Mouse (Mus musculus) stomach, embryonic 15.5 days (tissue): Measurements from ENCODE around the gene Insig2. TPM values are rescaled to one million over a fixed set of nuclear protein-coding genes. Genes with fewer than 3 reads are reported as not detected.

Source experiments
- ATAC-seq: fragments of 200-750 bp; cut with Nextera tagmentation; 2 replicates; pipeline ENCODE4 v1.8.0; 2017; ENCODE audit warnings: low read depth, moderate number of reproducible peaks, moderate TSS enrichment; ENCODE audit not compliant: insufficient read depth, low FRiP score
- H3K27ac ChIP-seq: fragments of 300-500 bp; sonication (generic); 2 replicates; pipeline ENCODE4 v1.5.1; 2015; ENCODE audit warnings: mild to moderate bottlenecking, inconsistent platforms
- H3K27me3 ChIP-seq: fragments of 300-500 bp; sonication (generic); replicated peaks from 2 replicates; pipeline ENCODE4 v1.6.1; 2015; ENCODE audit warnings: inconsistent platforms
- H3K36me3 ChIP-seq: fragments of 300-500 bp; sonication (generic); 2 replicates; pipeline ENCODE4 v1.6.1; 2015; ENCODE audit warnings: inconsistent platforms
- H3K4me1 ChIP-seq: fragments of 300-500 bp; sonication (generic); 2 replicates; pipeline ENCODE4 v1.6.1; 2015; ENCODE audit warnings: inconsistent platforms
- H3K4me2 ChIP-seq: fragments of 300-500 bp; sonication (generic); 2 replicates; pipeline ENCODE4 v1.6.1; 2015; ENCODE audit warnings: mild to moderate bottlenecking, inconsistent platforms
- H3K4me3 ChIP-seq: fragments of 300-500 bp; sonication (generic); replicated peaks from 2 replicates; pipeline ENCODE4 v1.5.1; 2015; ENCODE audit warnings: inconsistent platforms
- H3K9ac ChIP-seq: fragments of 300-500 bp; sonication (generic); 2 replicates; pipeline ENCODE4 v1.6.1; 2015; ENCODE audit warnings: inconsistent platforms
- H3K9me3 ChIP-seq: fragments of 300-500 bp; sonication (generic); 2 replicates; pipeline ENCODE4 v1.6.1; 2016; ENCODE audit warnings: inconsistent platforms
- WGBS: fragments of 180-500 bp; shearing (Covaris S2); methylation state at CpG from one replicate; pipeline ENCODE4 v1.1.7; 2015; 5-methylcytosine and 5-hydroxymethylcytosine counted together
- polyA plus RNA-seq: library from polyadenylated mRNA; unstranded; fragments of >200 nt; fragmentation: Nextera tagmentation; extraction: Ambion mirVana; gene quantifications from 2 replicates; pipeline ENCODE4 v1.2.1, GENCODE M21; 2015

Insig2 gene
- 31.3 and 33.4 TPM in 2 replicates for polyA plus RNA-seq

GRCm38 (mm10) chr1:121332485-121332884 lies at the start of gene Insig2:
Insig2 (minus strand) TSS chr1:121332589.
- H3K9me3 ChIP-seq = no peaks in the 10 kb centered on the region
- H3K4me3 ChIP-seq = no peak within 1 kb of the TSS
- 68% methylated on average over 1 of the region's 1 CpGs for WGBS
- H3K4me2 ChIP-seq = no peak within 1 kb of the TSS
- no peaks in the 10 kb centered on the region for H3K36me3 ChIP-seq
- H3K4me1 ChIP-seq = no peaks in the 10 kb centered on the region
- H3K27ac ChIP-seq = no peak within 1 kb of the TSS
- H3K9ac ChIP-seq = no peak within 1 kb of the TSS
- no peak for ATAC-seq
- no peaks in the 10 kb centered on the region for H3K27me3 ChIP-seq

GRCm38 (mm10) chr1:121381562-121381961 lies 49.2 kb upstream of the Insig2 start:
- Histone ChIP-seq H3K9me3 (no peaks in the 10 kb centered on the region), H3K4me1 (no peaks in the 10 kb centered on the region), H3K4me3 (no peak overlapping the region), H3K36me3 (no peaks in the 10 kb centered on the region), H3K27ac (no peak overlapping the region), H3K9ac (no peak overlapping the region), H3K27me3 (no peaks in the 10 kb centered on the region), H3K4me2 (no peak overlapping the region)
- 87% methylated on average over 3 of the region's 3 CpGs for WGBS
- ATAC-seq = no peak

DNA sequence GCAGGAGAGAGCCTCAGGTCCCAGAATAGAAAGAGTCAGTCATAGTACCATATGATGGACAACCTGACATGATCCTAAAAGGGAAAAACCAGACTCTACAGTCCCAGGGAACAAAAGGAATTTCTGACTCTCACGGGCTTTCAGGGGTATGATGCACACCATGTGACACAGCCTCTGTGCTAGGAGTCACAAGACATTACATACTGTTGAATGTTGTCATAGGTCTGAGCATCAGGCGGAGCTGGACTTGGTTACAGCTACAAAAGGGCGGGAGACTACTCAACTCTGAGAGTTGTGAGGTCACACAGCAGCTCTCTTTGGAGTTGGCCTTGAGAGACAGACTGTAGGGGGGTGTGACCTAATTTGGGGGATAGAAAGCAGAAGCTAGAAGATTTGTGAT lies 47.6 kb upstream of the Insig2 start:
- no peak overlapping the region for H3K9ac ChIP-seq
- 76% methylated on average over 3 of the region's 3 CpGs for WGBS
- H3K27ac ChIP-seq = no peak overlapping the region
- H3K36me3 ChIP-seq = no peaks in the 10 kb centered on the region
- no peak overlapping the region for H3K4me3 ChIP-seq
- H3K4me2 ChIP-seq = no peak overlapping the region
- ATAC-seq = no peak
- H3K9me3 ChIP-seq = no peaks in the 10 kb centered on the region
- H3K27me3 ChIP-seq = no peaks in the 10 kb centered on the region
- no peaks in the 10 kb centered on the region for H3K4me1 ChIP-seq

DNA sequence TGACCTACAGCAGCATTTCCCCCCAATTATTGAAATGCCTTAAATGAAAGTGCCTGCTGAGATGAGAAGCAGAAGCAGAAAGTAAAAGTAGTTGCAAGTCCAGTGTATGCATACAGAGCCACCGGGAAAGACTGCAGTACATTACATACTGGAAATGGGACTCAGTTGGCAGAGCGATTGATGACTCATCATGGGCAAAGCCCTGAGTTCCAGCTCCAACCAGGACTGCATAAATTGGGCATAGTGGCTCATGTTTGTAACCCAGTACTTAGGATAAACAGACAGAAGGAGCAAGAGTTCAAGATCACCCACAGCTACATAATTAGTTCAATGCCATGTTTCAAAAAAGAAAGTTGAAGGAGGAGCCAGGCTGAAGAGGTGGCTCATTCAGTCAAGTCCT lies 45.5 kb upstream of the Insig2 start:
- Histone ChIP-seq H3K9me3 (no peaks in the 10 kb centered on the region), H3K4me3 (no peak overlapping the region), H3K27ac (no peak overlapping the region), H3K4me1 (no peaks in the 10 kb centered on the region), H3K4me2 (no peak overlapping the region), H3K9ac (no peak overlapping the region), H3K27me3 (no peaks in the 10 kb centered on the region), H3K36me3 (no peaks in the 10 kb centered on the region)
- WGBS = 84% methylated on average over 2 of the region's 2 CpGs
- ATAC-seq = no peak

- Histone ChIP-seq H3K27ac (no peak overlapping the region), H3K4me3 (no peak overlapping the region), H3K9ac (no peak overlapping the region), H3K27me3 (no peaks in the 10 kb centered on the region), H3K36me3 (no peaks in the 10 kb centered on the region), H3K4me1 (no peaks in the 10 kb centered on the region), H3K4me2 (no peak overlapping the region), H3K9me3 (no peaks in the 10 kb centered on the region)
- WGBS = 69% methylated on average over 1 of the region's 1 CpGs
- ATAC-seq = no peak
Observed at GRCm38 (mm10) chr1:121377410-121377809, 45.0 kb upstream of the Insig2 start.

GRCm38 (mm10) chr1:121373631-121374030 lies 41.2 kb upstream of the Insig2 start:
- H3K9me3 ChIP-seq = no peaks in the 10 kb centered on the region
- no peak for ATAC-seq

GRCm38 (mm10) chr1:121372656-121373055 lies 40.3 kb upstream of the Insig2 start:
- H3K4me3 ChIP-seq = no peak overlapping the region
- H3K9ac ChIP-seq = no peak overlapping the region
- no peak overlapping the region for H3K4me2 ChIP-seq
- H3K4me1 ChIP-seq = no peaks in the 10 kb centered on the region
- H3K9me3 ChIP-seq = no peaks in the 10 kb centered on the region
- WGBS = 90% methylated on average over 1 of the region's 1 CpGs
- no peak for ATAC-seq
- H3K27ac ChIP-seq = no peak overlapping the region
- H3K36me3 ChIP-seq = no peaks in the 10 kb centered on the region
- H3K27me3 ChIP-seq = no peaks in the 10 kb centered on the region

More at GRCm38 (mm10) chr1:121373631-121374030, 41.2 kb upstream of the Insig2 start:
- Histone ChIP-seq H3K4me1 (no peaks in the 10 kb centered on the region), H3K36me3 (no peaks in the 10 kb centered on the region), H3K4me3 (no peak overlapping the region), H3K27me3 (no peaks in the 10 kb centered on the region), H3K4me2 (no peak overlapping the region), H3K27ac (no peak overlapping the region), H3K9ac (no peak overlapping the region)
- WGBS = 71% methylated on average over 2 of the region's 2 CpGs

- H3K9me3 ChIP-seq = no peaks in the 10 kb centered on the region
- no peak overlapping the region for H3K4me2 ChIP-seq
- no peaks in the 10 kb centered on the region for H3K4me1 ChIP-seq
- no peaks in the 10 kb centered on the region for H3K27me3 ChIP-seq
- WGBS = 23% methylated on average over 12 of the region's 12 CpGs
- H3K9ac ChIP-seq = no peak overlapping the region
- H3K27ac ChIP-seq = no peak overlapping the region
- no peak for ATAC-seq
- H3K4me3 ChIP-seq = no peak overlapping the region
- H3K36me3 ChIP-seq = no peaks in the 10 kb centered on the region
Observed at GRCm38 (mm10) chr1:121371449-121371848, 39.1 kb upstream of the Insig2 start.

- no peak for ATAC-seq
- H3K9me3 ChIP-seq = no peaks in the 10 kb centered on the region
Observed at GRCm38 (mm10) chr1:121367257-121367656, 34.9 kb upstream of the Insig2 start.

GRCm38 (mm10) chr1:121360561-121360960 lies 28.2 kb upstream of the Insig2 start:
- no peak overlapping the region for H3K4me2 ChIP-seq
- no peak overlapping the region for H3K4me3 ChIP-seq
- H3K27ac ChIP-seq = no peak overlapping the region
- no peaks in the 10 kb centered on the region for H3K9me3 ChIP-seq
- no peaks in the 10 kb centered on the region for H3K36me3 ChIP-seq
- no peaks in the 10 kb centered on the region for H3K27me3 ChIP-seq
- H3K9ac ChIP-seq = no peak overlapping the region
- no peak for ATAC-seq
- WGBS = 46% methylated on average over 4 of the region's 4 CpGs
- no peaks in the 10 kb centered on the region for H3K4me1 ChIP-seq

More at GRCm38 (mm10) chr1:121367257-121367656, 34.9 kb upstream of the Insig2 start:
- H3K9ac ChIP-seq = no peak overlapping the region
- H3K27ac ChIP-seq = no peak overlapping the region
- H3K4me1 ChIP-seq = no peaks in the 10 kb centered on the region
- 30% methylated on average over 9 of the region's 9 CpGs for WGBS
- H3K27me3 ChIP-seq = no peaks in the 10 kb centered on the region
- H3K4me3 ChIP-seq = no peak overlapping the region
- no peaks in the 10 kb centered on the region for H3K36me3 ChIP-seq
- H3K4me2 ChIP-seq = no peak overlapping the region

GRCm38 (mm10) chr1:121359680-121360079 lies 27.3 kb upstream of the Insig2 start:
- Histone ChIP-seq H3K36me3 (no peaks in the 10 kb centered on the region), H3K4me2 (no peak overlapping the region), H3K9ac (no peak overlapping the region), H3K27me3 (no peaks in the 10 kb centered on the region), H3K9me3 (no peaks in the 10 kb centered on the region), H3K27ac (no peak overlapping the region), H3K4me1 (no peaks in the 10 kb centered on the region), H3K4me3 (no peak overlapping the region)
- 73% methylated on average over 12 of the region's 12 CpGs for WGBS
- no peak for ATAC-seq

GRCm38 (mm10) chr1:121353779-121354178 lies 21.4 kb upstream of the Insig2 start:
- Histone ChIP-seq H3K4me2 (no peak overlapping the region), H3K27me3 (no peaks in the 10 kb centered on the region), H3K9me3 (no peaks in the 10 kb centered on the region), H3K4me3 (no peak overlapping the region), H3K4me1 (no peaks in the 10 kb centered on the region), H3K27ac (no peak overlapping the region), H3K36me3 (no peaks in the 10 kb centered on the region), H3K9ac (no peak overlapping the region)
- ATAC-seq = no peak

DNA sequence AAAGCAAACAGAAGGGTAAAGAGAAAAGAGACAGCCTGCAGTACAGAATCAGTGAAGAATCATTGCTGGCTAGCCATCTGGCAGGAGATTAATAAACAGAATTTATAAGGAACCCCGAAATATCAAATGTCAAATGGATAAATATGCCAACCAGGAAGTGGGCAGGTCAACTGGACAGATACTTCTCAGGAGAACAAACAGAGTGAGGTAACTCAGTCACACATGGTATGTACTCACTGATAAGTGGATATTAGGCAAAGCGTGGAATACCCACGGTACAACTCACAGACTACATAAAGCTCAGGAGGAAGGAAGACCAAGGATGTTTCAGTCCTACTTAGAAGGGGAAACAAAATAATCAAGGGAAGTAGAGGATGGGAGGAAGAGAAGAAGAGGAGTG lies 18.6 kb upstream of the Insig2 start:
- ATAC-seq = no peak
- Histone ChIP-seq H3K27me3 (no peaks in the 10 kb centered on the region), H3K4me1 (no peaks in the 10 kb centered on the region), H3K36me3 (no peaks in the 10 kb centered on the region), H3K9ac (no peak overlapping the region), H3K4me3 (no peak overlapping the region), H3K27ac (no peak overlapping the region), H3K9me3 (no peaks in the 10 kb centered on the region), H3K4me2 (no peak overlapping the region)
- WGBS = 56% methylated on average over 3 of the region's 3 CpGs
